Mouse (Mus musculus) MEL (cell line): Measurements from ENCODE around the gene Tec.

Source experiments
- E2F4 ChIP-seq: IDR thresholded peaks from 2 replicates; pipeline ENCODE4 v1.6.1; 2011; ENCODE audit warnings: low read depth, low read length, improper control_type of control experiment, borderline replicate concordance
- GABPA ChIP-seq: IDR thresholded peaks from 2 replicates; pipeline ENCODE4 v1.6.1; 2012; ENCODE audit warnings: low read depth, mild to moderate bottlenecking, inconsistent platforms, low read length, improper control_type of control experiment, moderate library complexity
- POLR2A ChIP-seq, 2 experiments: IDR thresholded peaks; 2 replicates each; pipeline ENCODE4 v1.6.1; 2011 to 2012; ENCODE audit warnings: low read length in 2 of 2, mild to moderate bottlenecking in 2 of 2, control low read depth in 1 of 2, improper control_type of control experiment in 1 of 2, low read depth in 1 of 2, moderate library complexity in 1 of 2; ENCODE audit not compliant: control insufficient read depth in 1 of 2, insufficient read depth in 1 of 2, poor library complexity in 1 of 2

DNA sequence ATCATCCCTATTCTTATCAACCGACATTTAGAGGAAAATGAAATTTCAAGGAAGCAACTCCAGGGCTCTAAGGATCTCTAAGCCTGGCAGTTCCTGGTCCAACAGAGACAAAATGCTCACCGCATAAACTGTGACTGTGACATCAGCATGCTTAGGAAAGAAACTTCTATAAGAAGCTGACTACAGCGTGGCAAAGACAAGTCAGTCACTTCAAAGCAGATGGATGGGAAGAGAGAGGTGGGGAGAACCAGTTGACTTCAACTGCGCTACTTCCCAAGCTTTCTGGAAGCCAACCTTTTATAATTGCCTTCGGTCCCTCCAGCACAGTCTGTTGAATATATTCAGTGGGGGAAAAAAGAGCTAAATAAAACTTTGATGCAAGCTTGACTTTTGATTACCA is 54.2 kb downstream of the Tec start:
- TF ChIP-seq POLR2A (IDR thresholded peaks at IDR 0.05; ENCODE audit: control insufficient read depth in 1 of 2, insufficient read depth in 1 of 2, low read depth in 1 of 2, low read length in 2 of 2, poor library complexity in 1 of 2), result no peak
- TF ChIP-seq E2F4, result no peak
- no peak for TF ChIP-seq GABPA
